Mouse (Mus musculus) E14TG2a.4 (cell line): Measurements from ENCODE around the gene Lin52.
A peak's percentile ranks its signal among the peaks of the same experiment; 100 is the strongest.

Source experiments
- H3K27me3 ChIP-seq: 2 replicates; pipeline ENCODE4 v1.6.1; 2014; ENCODE audit warnings: low read length, control low read depth; ENCODE audit not compliant: insufficient read depth
- H3K36me3 ChIP-seq: 2 replicates; pipeline ENCODE4 v1.6.1; 2014; ENCODE audit warnings: low read length, control low read depth; ENCODE audit not compliant: insufficient read depth
- H3K4me1 ChIP-seq: replicated peaks from 2 replicates; pipeline ENCODE4 v1.6.1; 2014; ENCODE audit warnings: low read depth, low read length, control low read depth
- H3K4me3 ChIP-seq: replicated peaks from 2 replicates; pipeline ENCODE4 v1.5.1; 2014; ENCODE audit warnings: mild to moderate bottlenecking, low read length
- H3K9me3 ChIP-seq: 2 replicates; pipeline ENCODE4 v1.6.1; 2014; ENCODE audit warnings: low read length, control low read depth
- CTCF ChIP-seq: conservative IDR thresholded peaks from 2 replicates; pipeline ENCODE4 v1.5.1; 2014; ENCODE audit warnings: low read length
- NANOG ChIP-seq: IDR thresholded peaks from 2 replicates; pipeline ENCODE4 v1.6.1; 2014; ENCODE audit warnings: borderline replicate concordance, low read length, mixed read lengths
- POU5F1 ChIP-seq: IDR thresholded peaks from 2 replicates; pipeline ENCODE4 v1.6.1; 2014; ENCODE audit warnings: low read length, borderline replicate concordance

Gene Lin52

DNA sequence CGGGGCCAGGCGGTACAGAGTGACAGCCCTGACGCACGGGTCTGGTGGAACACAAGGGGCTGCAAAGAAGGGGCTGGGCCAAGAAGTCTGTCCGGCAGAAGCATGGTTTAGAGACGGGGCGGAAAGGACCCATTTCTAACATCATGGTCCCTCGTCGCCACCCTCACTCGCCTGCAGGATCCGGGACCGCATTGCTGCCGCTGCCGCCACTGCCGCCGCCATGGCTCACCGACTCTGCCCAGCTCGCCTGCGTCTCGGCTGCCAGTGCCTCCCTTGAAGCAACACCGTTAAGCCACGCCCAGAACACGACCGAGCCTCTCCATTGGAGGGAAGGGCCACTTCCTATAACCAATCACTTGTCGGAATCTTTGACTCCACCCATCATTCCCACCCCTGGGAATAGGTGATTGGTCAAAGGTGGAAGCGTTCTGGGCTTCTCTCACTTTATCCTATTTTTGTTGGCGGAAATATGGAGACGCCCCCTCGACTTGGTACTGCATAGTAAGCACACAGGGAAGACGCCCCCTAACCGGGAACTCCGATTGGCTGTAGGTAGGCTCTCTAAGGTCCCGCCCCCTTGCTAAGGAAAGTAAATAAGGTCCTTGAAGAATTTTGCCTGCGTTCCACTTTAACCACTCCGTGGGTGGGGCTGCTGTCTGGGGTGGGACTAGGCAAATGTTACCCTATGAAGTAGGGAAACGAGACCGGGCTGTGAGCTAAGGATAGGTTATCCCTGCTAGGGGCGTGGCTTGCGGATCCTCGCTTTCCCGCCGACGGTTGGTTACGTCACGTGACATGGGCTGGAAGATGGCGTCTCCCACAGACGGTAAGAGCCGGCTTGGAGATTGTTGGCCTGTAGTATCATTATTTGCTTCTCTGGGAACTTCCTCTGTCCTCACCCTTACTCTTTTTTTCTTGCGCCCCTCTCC is at the start of gene Lin52, which contains the start of gene Aldh6a1:
Lin52 (plus strand) TSS at position 705 of the 929 bp plus-strand sequence.
Aldh6a1 (minus strand) TSS at position 287 of the 929 bp plus-strand sequence.
- Histone ChIP-seq H3K9me3 (no peaks in the 10 kb centered on the region), H3K4me3 (peak within 1 kb of the TSS; percentile 99), H3K4me1 (peaks cover 23% of the 10 kb centered on the region), H3K36me3 (peaks cover 20% of the 10 kb centered on the region), H3K27me3 (peaks cover 7% of the 10 kb centered on the region; the same call in 1 of the 2 replicates)
- TF ChIP-seq CTCF (no peak), POU5F1 (no peak), NANOG (no peak)

DNA sequence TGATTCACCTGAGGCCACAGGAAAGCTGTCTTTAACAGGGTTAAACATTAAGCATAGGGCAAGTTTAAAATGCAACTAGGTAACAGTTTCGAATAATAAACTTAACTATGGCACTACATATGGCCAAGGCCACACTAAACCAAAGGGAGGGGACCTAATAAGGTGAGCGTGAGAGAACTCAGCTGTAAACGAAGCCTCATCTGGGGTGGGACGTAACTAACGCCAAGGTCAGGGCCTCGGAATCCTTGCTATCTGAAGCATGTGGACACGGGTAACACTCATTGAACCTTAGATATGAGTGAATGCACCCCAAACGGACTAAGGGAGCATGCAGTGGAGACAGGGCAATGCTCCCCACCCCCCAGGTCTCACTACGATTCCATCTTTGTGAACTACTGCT is 48.3 kb upstream of the Lin52 start:
- no peaks in the 10 kb centered on the region for H3K9me3 ChIP-seq
- no peak overlapping the region for H3K4me3 ChIP-seq
- H3K4me1 ChIP-seq, result peaks cover 16% of the 10 kb centered on the region
- no peaks in the 10 kb centered on the region for H3K36me3 ChIP-seq
- H3K27me3 ChIP-seq, result peaks cover 4% of the 10 kb centered on the region; the same call in 1 of the 2 replicates
- TF ChIP-seq NANOG, result no peak
- no peak for TF ChIP-seq CTCF

DNA sequence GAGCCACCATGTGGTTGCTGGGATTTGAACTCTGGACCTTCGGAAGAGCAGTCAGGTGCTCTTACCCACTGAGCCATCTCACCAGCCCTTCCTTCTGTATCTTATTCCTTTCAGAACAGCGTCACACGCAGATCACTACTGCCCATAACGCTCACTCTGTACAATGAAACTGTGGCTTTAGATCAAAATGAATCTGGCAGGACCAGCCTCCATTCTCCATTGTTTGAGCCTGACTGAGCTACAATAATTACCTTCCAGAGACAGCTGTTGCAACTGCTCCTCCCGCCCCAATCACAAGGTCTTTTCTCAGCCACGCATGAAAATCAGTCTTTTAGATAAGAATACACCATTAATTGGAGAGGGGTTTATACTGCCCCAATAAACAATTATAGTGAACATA is 46.7 kb upstream of the Lin52 start:
- H3K4me3 ChIP-seq, result no peak overlapping the region
- H3K27me3 ChIP-seq, result peaks cover 7% of the 10 kb centered on the region
- TF ChIP-seq NANOG (no peak), POU5F1 (no peak), CTCF (no peak)
- H3K4me1 ChIP-seq, result peaks cover 21% of the 10 kb centered on the region
- no peaks in the 10 kb centered on the region for H3K9me3 ChIP-seq
- H3K36me3 ChIP-seq, result no peaks in the 10 kb centered on the region

DNA sequence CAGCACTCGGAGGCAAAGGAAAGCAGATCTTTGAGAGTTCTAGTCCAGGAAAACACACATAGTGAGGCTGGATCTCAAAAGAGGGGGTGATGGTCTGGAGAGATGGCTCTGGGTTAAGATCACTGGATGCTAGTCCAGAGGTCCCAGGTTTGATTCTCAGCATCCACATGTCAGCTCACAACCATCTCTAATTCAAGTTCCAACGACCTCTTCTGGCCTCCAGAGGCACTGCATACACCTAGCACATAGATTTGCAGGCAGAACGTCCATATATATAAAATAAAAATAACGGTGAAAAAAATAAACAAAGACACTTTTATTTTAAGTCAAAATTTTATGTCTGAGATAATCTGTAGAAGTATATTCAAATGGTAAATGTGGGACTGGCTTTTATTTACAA is 44.0 kb upstream of the Lin52 start:
- Histone ChIP-seq H3K27me3 (peaks cover 15% of the 10 kb centered on the region), H3K9me3 (no peaks in the 10 kb centered on the region), H3K4me3 (no peak overlapping the region), H3K4me1 (peaks cover 19% of the 10 kb centered on the region), H3K36me3 (no peaks in the 10 kb centered on the region)
- peak; percentile 45 for TF ChIP-seq CTCF
- no peak for TF ChIP-seq POU5F1

DNA sequence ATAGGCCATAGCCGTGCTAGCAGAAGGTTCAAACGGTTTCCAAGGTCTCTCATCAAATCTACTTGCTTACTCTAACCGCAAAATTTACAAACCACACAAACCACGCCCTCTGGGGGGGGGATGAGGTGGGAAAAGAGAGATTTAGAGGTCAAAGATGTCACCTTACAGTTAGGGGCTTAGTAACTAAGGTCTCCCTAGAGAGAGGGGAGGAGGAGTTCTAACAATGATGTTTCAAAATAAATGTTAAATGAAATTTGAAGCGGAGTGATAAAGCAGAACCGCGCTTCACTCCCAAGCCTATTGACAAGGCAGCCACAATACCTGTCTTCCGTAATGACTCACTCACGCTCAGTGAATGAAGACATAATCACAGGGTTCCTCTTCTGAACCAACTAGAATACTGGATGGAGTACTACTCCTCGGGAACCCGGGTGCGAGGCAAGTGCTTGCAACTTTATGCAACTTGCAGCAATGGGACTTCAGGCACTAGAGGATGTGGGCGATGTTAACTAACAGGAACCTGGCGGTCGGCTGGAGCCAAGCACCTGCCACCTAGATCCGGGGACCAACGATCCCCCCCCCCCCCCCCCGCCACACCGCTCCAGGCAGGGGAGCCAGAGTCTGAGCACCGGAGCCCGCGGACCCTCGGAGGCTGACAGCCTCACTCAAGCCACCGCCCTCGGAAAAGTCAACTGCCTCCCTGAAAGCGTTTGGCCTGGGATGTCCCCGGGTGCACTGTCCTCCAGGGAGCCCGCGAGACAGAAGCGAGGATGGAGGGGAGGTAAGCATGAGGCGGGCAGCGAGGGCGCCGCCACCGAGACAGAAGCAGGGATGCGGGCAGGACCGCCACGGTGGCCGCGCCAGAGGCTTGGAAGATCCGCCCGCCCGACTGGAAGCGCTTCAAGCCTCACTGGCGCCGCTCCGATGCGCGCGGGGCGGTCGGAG is 43.1 kb upstream of the Lin52 start:
- TF ChIP-seq NANOG (no peak), CTCF (no peak), POU5F1 (no peak)
- Histone ChIP-seq H3K36me3 (no peaks in the 10 kb centered on the region), H3K4me3 (peak overlapping the region; percentile 96), H3K4me1 (peaks cover 19% of the 10 kb centered on the region), H3K27me3 (peaks cover 15% of the 10 kb centered on the region), H3K9me3 (no peaks in the 10 kb centered on the region)

DNA sequence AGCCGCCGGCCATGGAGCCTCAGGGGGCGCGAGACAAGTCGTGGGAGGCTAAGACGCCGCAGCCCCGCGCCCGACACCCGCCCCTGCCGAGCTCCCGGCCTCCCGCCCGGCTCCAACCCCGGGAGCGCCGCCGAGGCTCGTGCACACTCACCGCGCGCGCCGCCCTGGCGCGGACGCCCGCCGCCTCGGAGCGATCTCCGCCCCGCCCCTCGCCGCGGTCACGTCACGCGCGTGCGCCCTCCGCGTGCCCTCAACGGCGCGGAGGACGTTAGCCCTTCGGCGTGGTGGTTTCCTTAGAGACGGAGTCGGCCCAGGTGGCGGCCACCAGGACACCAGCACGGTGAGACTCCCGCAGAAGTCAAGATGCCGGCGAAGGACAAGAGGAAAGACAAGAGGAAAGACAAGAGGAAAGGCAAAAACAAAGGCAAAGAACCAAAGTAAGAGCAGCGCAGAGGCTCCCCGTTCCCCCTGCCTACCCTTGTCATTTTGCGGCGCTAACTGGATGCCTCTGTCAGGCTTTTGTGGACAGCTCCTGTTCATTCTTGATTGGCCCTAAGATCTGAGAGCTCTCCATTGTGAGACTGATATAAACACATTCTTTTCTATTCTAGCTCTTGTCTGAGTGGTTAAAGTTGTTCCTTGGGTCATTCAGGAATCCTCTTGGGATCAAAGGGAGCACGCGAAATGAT is 42.3 kb upstream of the Lin52 start, which contains the start of the genes Entpd5 and Bbof1:
Entpd5 (minus strand) TSS at position 211 of the 689 bp plus-strand sequence.
Bbof1 (plus strand) TSS at position 253 of the 689 bp plus-strand sequence.
- Histone ChIP-seq H3K4me3 (peak within 1 kb of the TSS; percentile 96), H3K9me3 (no peaks in the 10 kb centered on the region)
- no peak for TF ChIP-seq NANOG
- no peak for TF ChIP-seq POU5F1

DNA sequence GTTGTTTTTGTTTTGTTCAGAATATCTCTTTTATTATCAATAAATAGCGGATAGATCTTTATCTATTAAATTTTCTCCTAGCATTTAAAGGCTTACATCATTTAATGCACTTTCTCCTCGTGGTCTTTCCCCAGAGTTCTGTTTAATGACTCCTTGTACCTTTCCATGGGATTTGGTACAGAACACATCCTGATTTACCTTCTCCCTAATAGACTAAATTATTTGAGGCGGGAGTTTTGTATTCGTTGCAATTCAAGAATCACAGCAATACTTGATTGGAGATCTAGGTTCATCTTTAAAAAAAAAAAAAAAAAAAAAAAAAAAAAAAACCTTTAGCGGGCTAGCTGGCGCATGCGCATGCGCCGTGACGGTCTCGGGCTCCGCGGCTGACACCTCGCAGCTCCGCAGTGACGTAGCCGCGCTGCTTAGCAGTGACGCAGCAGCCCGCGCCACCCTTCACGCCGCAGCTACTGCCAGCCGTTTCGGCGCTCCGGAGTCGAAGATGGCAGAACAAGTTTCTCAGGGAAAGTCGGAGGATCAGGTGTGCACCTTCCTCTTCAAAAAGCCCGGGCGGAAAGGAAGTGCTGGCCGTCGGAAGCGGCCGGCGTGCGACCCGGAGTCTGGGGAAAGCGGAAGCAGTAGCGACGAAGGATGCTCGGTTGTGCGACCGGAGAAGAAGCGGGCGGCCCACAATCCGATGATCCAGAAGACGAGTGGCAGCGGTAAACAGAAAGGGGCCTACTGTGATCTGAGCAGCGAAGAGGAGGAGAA is 34.2 kb upstream of the Lin52 start, which contains the start of gene Rnf113a2:
Rnf113a2 (plus strand) TSS at position 363 of the 771 bp plus-strand sequence.
- no peaks in the 10 kb centered on the region for H3K36me3 ChIP-seq
- 0 out of 2 replicates have a peak, but pooled peaks cover 2% of the 10 kb centered on the region for H3K27me3 ChIP-seq
- peak within 1 kb of the TSS; percentile 86 for H3K4me3 ChIP-seq
- peaks cover 8% of the 10 kb centered on the region for H3K4me1 ChIP-seq
- H3K9me3 ChIP-seq, result no peaks in the 10 kb centered on the region
- TF ChIP-seq CTCF (no peak), NANOG (no peak), POU5F1 (no peak)

More for the DNA sequence above, 42.3 kb upstream of the Lin52 start, which contains the start of the genes Entpd5 and Bbof1:
- peaks cover 19% of the 10 kb centered on the region for H3K4me1 ChIP-seq
- no peaks in the 10 kb centered on the region for H3K36me3 ChIP-seq
- peaks cover 15% of the 10 kb centered on the region for H3K27me3 ChIP-seq
